Mouse (Mus musculus): ENCODE results near the gene Plxnb3. TPM values are rescaled to one million over a fixed set of nuclear protein-coding genes. Genes with fewer than 3 reads are reported as not detected.

The Plxnb3 gene
- total and polyA plus RNA-seq, 2 experiments from 2014 or later = 0.31 to 0.67 TPM

- Histone ChIP-seq H3K9me3 (replicated peaks; ENCODE audit: control insufficient read depth, low read length) (no peaks in the 10 kb centered on the region), H3K4me1 (ENCODE audit: control insufficient read depth, insufficient read depth) (no peaks in the 10 kb centered on the region; the same call in 1 of the 2 replicates), H3K36me3 (replicated peaks; ENCODE audit: control insufficient read depth, insufficient read depth, low read length) (peaks cover 9% of the 10 kb centered on the region; the same call in 1 of the 2 replicates), H3K4me2 (ENCODE audit: low read depth, low read length) (no peak overlapping the region), H3K4me3 (ENCODE audit: low read depth, low read length) (no peak overlapping the region), H3K27ac (ENCODE audit: low read depth) (no peak overlapping the region), H3K27me3 (ENCODE audit: control insufficient read depth, insufficient read depth, low read length) (no peaks in the 10 kb centered on the region), H3K9ac (replicated peaks; ENCODE audit: low read depth, low read length) (no peak overlapping the region)
- 10% methylated on average over 1 of the region's 1 CpGs for WGBS
- DNase-seq (ENCODE audit: low spot score) = no peak
- no peak for ATAC-seq (ENCODE audit: insufficient read depth, low read depth)
- TF ChIP-seq EP300 (IDR thresholded peaks at IDR 0.05; ENCODE audit: low read depth) (no peak), CTCF (IDR thresholded peaks at IDR 0.05; ENCODE audit: low read depth) (no peak)
Observed at GRCm38 (mm10) chrX:73793505-73793904, 36.6 kb downstream of the Plxnb3 start.

GRCm38 (mm10) chrX:73797511-73797910 lies 40.6 kb downstream of the Plxnb3 start:
- H3K27me3 ChIP-seq (ENCODE audit: control insufficient read depth, insufficient read depth, low read length) = no peaks in the 10 kb centered on the region
- ATAC-seq (ENCODE audit: insufficient read depth, low read depth) (no peak), DNase-seq (ENCODE audit: low spot score) (no peak)
- H3K4me1 ChIP-seq (ENCODE audit: control insufficient read depth, insufficient read depth) = no peaks in the 10 kb centered on the region
- H3K9me3 ChIP-seq (replicated peaks; ENCODE audit: control insufficient read depth, low read length) = no peaks in the 10 kb centered on the region
- H3K4me2 ChIP-seq (ENCODE audit: low read depth, low read length) = no peak overlapping the region
- no peak overlapping the region for H3K9ac ChIP-seq (replicated peaks; ENCODE audit: low read depth, low read length)
- H3K36me3 ChIP-seq (replicated peaks; ENCODE audit: control insufficient read depth, insufficient read depth, low read length) = no peaks in the 10 kb centered on the region
- no peak overlapping the region for H3K4me3 ChIP-seq (ENCODE audit: low read depth, low read length)
- 69% methylated on average over 2 of the region's 2 CpGs for WGBS
- TF ChIP-seq EP300 (IDR thresholded peaks at IDR 0.05; ENCODE audit: low read depth) (no peak), CTCF (IDR thresholded peaks at IDR 0.05; ENCODE audit: low read depth) (no peak)
- no peak overlapping the region for H3K27ac ChIP-seq (ENCODE audit: low read depth)

GRCm38 (mm10) chrX:73798502-73798901 lies 41.6 kb downstream of the Plxnb3 start:
- no peaks in the 10 kb centered on the region for H3K9me3 ChIP-seq (replicated peaks; ENCODE audit: control insufficient read depth, low read length)
- no peaks in the 10 kb centered on the region for H3K4me1 ChIP-seq (ENCODE audit: control insufficient read depth, insufficient read depth)
- H3K9ac ChIP-seq (replicated peaks; ENCODE audit: low read depth, low read length) = no peak overlapping the region
- no peaks in the 10 kb centered on the region for H3K27me3 ChIP-seq (ENCODE audit: control insufficient read depth, insufficient read depth, low read length)
- no peak for TF ChIP-seq EP300 (IDR thresholded peaks at IDR 0.05; ENCODE audit: low read depth)
- TF ChIP-seq CTCF (IDR thresholded peaks at IDR 0.05; ENCODE audit: low read depth) = peak; percentile 83
- no peaks in the 10 kb centered on the region for H3K36me3 ChIP-seq (replicated peaks; ENCODE audit: control insufficient read depth, insufficient read depth, low read length)
- no peak overlapping the region for H3K27ac ChIP-seq (ENCODE audit: low read depth)
- H3K4me2 ChIP-seq (ENCODE audit: low read depth, low read length) = no peak overlapping the region
- H3K4me3 ChIP-seq (ENCODE audit: low read depth, low read length) = no peak overlapping the region
- WGBS = 34% methylated on average over 9 of the region's 9 CpGs
- peak; percentile 87 for ATAC-seq (ENCODE audit: insufficient read depth, low read depth)
- DNase-seq (ENCODE audit: low spot score) = peak; percentile 55

GRCm38 (mm10) chrX:73805814-73806213 lies 48.9 kb downstream of the Plxnb3 start:
- WGBS = 56% methylated on average over 1 of the region's 1 CpGs
- Histone ChIP-seq H3K27me3 (ENCODE audit: control insufficient read depth, insufficient read depth, low read length) (no peaks in the 10 kb centered on the region), H3K27ac (ENCODE audit: low read depth) (no peak overlapping the region), H3K9me3 (replicated peaks; ENCODE audit: control insufficient read depth, low read length) (no peaks in the 10 kb centered on the region), H3K36me3 (replicated peaks; ENCODE audit: control insufficient read depth, insufficient read depth, low read length) (no peaks in the 10 kb centered on the region), H3K4me3 (ENCODE audit: low read depth, low read length) (no peak overlapping the region), H3K4me2 (ENCODE audit: low read depth, low read length) (no peak overlapping the region), H3K9ac (replicated peaks; ENCODE audit: low read depth, low read length) (no peak overlapping the region), H3K4me1 (ENCODE audit: control insufficient read depth, insufficient read depth) (no peaks in the 10 kb centered on the region)
- DNase-seq (ENCODE audit: low spot score) (no peak), ATAC-seq (ENCODE audit: insufficient read depth, low read depth) (no peak)
- no peak for TF ChIP-seq EP300 (IDR thresholded peaks at IDR 0.05; ENCODE audit: low read depth)
- TF ChIP-seq CTCF (IDR thresholded peaks at IDR 0.05; ENCODE audit: low read depth) = no peak

- TF ChIP-seq CTCF (IDR thresholded peaks at IDR 0.05; ENCODE audit: low read depth) = no peak
- no peak for TF ChIP-seq EP300 (IDR thresholded peaks at IDR 0.05; ENCODE audit: low read depth)
- no peak overlapping the region; the same call in 1 of the 2 replicates for H3K4me3 ChIP-seq (ENCODE audit: low read depth, low read length)
- H3K9ac ChIP-seq (replicated peaks; ENCODE audit: low read depth, low read length) = no peak overlapping the region
- H3K4me2 ChIP-seq (ENCODE audit: low read depth, low read length) = peak overlapping the region; percentile 39; the same call in 1 of the 2 replicates
- H3K27ac ChIP-seq (ENCODE audit: low read depth) = no peak overlapping the region
- no peaks in the 10 kb centered on the region for H3K36me3 ChIP-seq (replicated peaks; ENCODE audit: control insufficient read depth, insufficient read depth, low read length)
- H3K4me1 ChIP-seq (ENCODE audit: control insufficient read depth, insufficient read depth) = no peaks in the 10 kb centered on the region
- ATAC-seq (ENCODE audit: insufficient read depth, low read depth) (no peak), DNase-seq (ENCODE audit: low spot score) (no peak)
- H3K9me3 ChIP-seq (replicated peaks; ENCODE audit: control insufficient read depth, low read length) = no peaks in the 10 kb centered on the region
- no peaks in the 10 kb centered on the region for H3K27me3 ChIP-seq (ENCODE audit: control insufficient read depth, insufficient read depth, low read length)
- 11% methylated on average over 14 of the region's 14 CpGs for WGBS
Observed at GRCm38 (mm10) chrX:73815072-73815471, 58.2 kb downstream of the Plxnb3 start.

GRCm38 (mm10) chrX:73816596-73817314 lies 59.9 kb downstream of the Plxnb3 start:
- Histone ChIP-seq H3K4me2 (ENCODE audit: low read depth, low read length) (no peak overlapping the region), H3K4me1 (ENCODE audit: control insufficient read depth, insufficient read depth) (no peaks in the 10 kb centered on the region), H3K4me3 (ENCODE audit: low read depth, low read length) (no peak overlapping the region), H3K27ac (ENCODE audit: low read depth) (no peak overlapping the region), H3K9me3 (replicated peaks; ENCODE audit: control insufficient read depth, low read length) (no peaks in the 10 kb centered on the region), H3K9ac (replicated peaks; ENCODE audit: low read depth, low read length) (no peak overlapping the region), H3K36me3 (replicated peaks; ENCODE audit: control insufficient read depth, insufficient read depth, low read length) (no peaks in the 10 kb centered on the region), H3K27me3 (ENCODE audit: control insufficient read depth, insufficient read depth, low read length) (no peaks in the 10 kb centered on the region)
- ATAC-seq (ENCODE audit: insufficient read depth, low read depth) (no peak), DNase-seq (ENCODE audit: low spot score) (no peak)
- WGBS = 50% methylated on average over 3 of the region's 3 CpGs
- no peak for TF ChIP-seq EP300 (IDR thresholded peaks at IDR 0.05; ENCODE audit: low read depth)
- TF ChIP-seq CTCF (IDR thresholded peaks at IDR 0.05; ENCODE audit: low read depth) = no peak

Other genes with a start within 250 kb of the Plxnb3 start
- gene Dusp9, start 117.7 kb upstream of the Plxnb3 start, total RNA-seq (2014; rRNA removed; ENCODE audit: low replicate concordance) = 0.39 and 2.2 TPM in 2 replicates
- gene Dusp9, start 117.7 kb upstream of the Plxnb3 start, polyA plus RNA-seq (2015; fragmentation: Nextera tagmentation; extraction: Ambion mirVana) = 0.12 and 0.19 TPM in 2 replicates
- 2.7 and 14.8 TPM in 2 replicates for gene Pnck, start 97.0 kb upstream of the Plxnb3 start, total RNA-seq (2014; rRNA removed; ENCODE audit: low replicate concordance)
- 9.9 and 12.0 TPM in 2 replicates for gene Pnck, start 97.0 kb upstream of the Plxnb3 start, polyA plus RNA-seq (2015; fragmentation: Nextera tagmentation; extraction: Ambion mirVana)
- 99.7 and 138 TPM in 2 replicates for gene Slc6a8, start 83.9 kb upstream of the Plxnb3 start, total RNA-seq (2014; rRNA removed; ENCODE audit: low replicate concordance)
- gene Slc6a8, start 83.9 kb upstream of the Plxnb3 start, polyA plus RNA-seq (2015; fragmentation: Nextera tagmentation; extraction: Ambion mirVana) = 11.0 and 11.9 TPM in 2 replicates
- gene Bcap31, start 40.9 kb upstream of the Plxnb3 start, total RNA-seq (2014; rRNA removed; ENCODE audit: low replicate concordance) = 65.5 and 65.7 TPM in 2 replicates
- 148 and 159 TPM in 2 replicates for gene Bcap31, start 40.9 kb upstream of the Plxnb3 start, polyA plus RNA-seq (2015; fragmentation: Nextera tagmentation; extraction: Ambion mirVana)
- gene Abcd1, start 40.5 kb upstream of the Plxnb3 start, total RNA-seq (2014; rRNA removed; ENCODE audit: low replicate concordance) = 22.0 and 27.4 TPM in 2 replicates
- gene Abcd1, start 40.5 kb upstream of the Plxnb3 start, polyA plus RNA-seq (2015; fragmentation: Nextera tagmentation; extraction: Ambion mirVana) = 14.1 and 14.3 TPM in 2 replicates
- 82.0 and 94.2 TPM in 2 replicates for gene Srpk3, start 17.3 kb downstream of the Plxnb3 start, total RNA-seq (2014; rRNA removed; ENCODE audit: low replicate concordance)
- 70.5 and 73.1 TPM in 2 replicates for gene Srpk3, start 17.3 kb downstream of the Plxnb3 start, polyA plus RNA-seq (2015; fragmentation: Nextera tagmentation; extraction: Ambion mirVana)
- 854 and 913 TPM in 2 replicates for gene Idh3g, start 29.8 kb downstream of the Plxnb3 start, total RNA-seq (2014; rRNA removed; ENCODE audit: low replicate concordance)
- gene Idh3g, start 29.8 kb downstream of the Plxnb3 start, polyA plus RNA-seq (2015; fragmentation: Nextera tagmentation; extraction: Ambion mirVana) = 632 and 648 TPM in 2 replicates
- 122 and 146 TPM in 2 replicates for gene Ssr4, start 29.9 kb downstream of the Plxnb3 start, total RNA-seq (2014; rRNA removed; ENCODE audit: low replicate concordance)
- gene Ssr4, start 29.9 kb downstream of the Plxnb3 start, polyA plus RNA-seq (2015; fragmentation: Nextera tagmentation; extraction: Ambion mirVana) = 181 and 194 TPM in 2 replicates
- gene Pdzd4, start 67.9 kb downstream of the Plxnb3 start, total RNA-seq (2014; rRNA removed; ENCODE audit: low replicate concordance) = 2.0 and 2.6 TPM in 2 replicates
- gene Pdzd4, start 67.9 kb downstream of the Plxnb3 start, polyA plus RNA-seq (2015; fragmentation: Nextera tagmentation; extraction: Ambion mirVana) = 0.08 and 0.12 TPM in 2 replicates
- gene Avpr2, start 135.0 kb downstream of the Plxnb3 start, total RNA-seq (2014; rRNA removed; ENCODE audit: low replicate concordance) = not detected in 2 replicates
- not detected in 2 replicates for gene Avpr2, start 135.0 kb downstream of the Plxnb3 start, polyA plus RNA-seq (2015; fragmentation: Nextera tagmentation; extraction: Ambion mirVana)
- gene L1cam, start 139.0 kb downstream of the Plxnb3 start, total RNA-seq (2014; rRNA removed; ENCODE audit: low replicate concordance) = 0.42 and 0.50 TPM in 2 replicates
- gene L1cam, start 139.0 kb downstream of the Plxnb3 start, polyA plus RNA-seq (2015; fragmentation: Nextera tagmentation; extraction: Ambion mirVana) = 0.05 and 0.15 TPM in 2 replicates
- 0.23 and 6.5 TPM in 2 replicates for gene Arhgap4, start 164.8 kb downstream of the Plxnb3 start, total RNA-seq (2014; rRNA removed; ENCODE audit: low replicate concordance)
- 0.51 and 0.72 TPM in 2 replicates for gene Arhgap4, start 164.8 kb downstream of the Plxnb3 start, polyA plus RNA-seq (2015; fragmentation: Nextera tagmentation; extraction: Ambion mirVana)
- gene Naa10, start 164.9 kb downstream of the Plxnb3 start, total RNA-seq (2014; rRNA removed; ENCODE audit: low replicate concordance) = 62.5 and 95.3 TPM in 2 replicates
- gene Naa10, start 164.9 kb downstream of the Plxnb3 start, polyA plus RNA-seq (2015; fragmentation: Nextera tagmentation; extraction: Ambion mirVana) = 95.2 and 98.5 TPM in 2 replicates
- 16.5 and 43.5 TPM in 2 replicates for gene Renbp, start 173.8 kb downstream of the Plxnb3 start, total RNA-seq (2014; rRNA removed; ENCODE audit: low replicate concordance)
- gene Renbp, start 173.8 kb downstream of the Plxnb3 start, polyA plus RNA-seq (2015; fragmentation: Nextera tagmentation; extraction: Ambion mirVana) = 35.9 and 38.8 TPM in 2 replicates
- 70.4 and 81.6 TPM in 2 replicates for gene Hcfc1, start 209.3 kb downstream of the Plxnb3 start, total RNA-seq (2014; rRNA removed; ENCODE audit: low replicate concordance)
- gene Hcfc1, start 209.3 kb downstream of the Plxnb3 start, polyA plus RNA-seq (2015; fragmentation: Nextera tagmentation; extraction: Ambion mirVana) = 13.2 and 17.6 TPM in 2 replicates

Measured in heart, postnatal 0 days (tissue).